Mouse (Mus musculus): ENCODE results near the gene Slc25a4.
"Not testable (repeated sequence)": the region's sequence is repeated elsewhere in the genome, so short reads cannot be mapped to it uniquely, and the experiment has no call there.

Slc25a4 gene

DNA sequence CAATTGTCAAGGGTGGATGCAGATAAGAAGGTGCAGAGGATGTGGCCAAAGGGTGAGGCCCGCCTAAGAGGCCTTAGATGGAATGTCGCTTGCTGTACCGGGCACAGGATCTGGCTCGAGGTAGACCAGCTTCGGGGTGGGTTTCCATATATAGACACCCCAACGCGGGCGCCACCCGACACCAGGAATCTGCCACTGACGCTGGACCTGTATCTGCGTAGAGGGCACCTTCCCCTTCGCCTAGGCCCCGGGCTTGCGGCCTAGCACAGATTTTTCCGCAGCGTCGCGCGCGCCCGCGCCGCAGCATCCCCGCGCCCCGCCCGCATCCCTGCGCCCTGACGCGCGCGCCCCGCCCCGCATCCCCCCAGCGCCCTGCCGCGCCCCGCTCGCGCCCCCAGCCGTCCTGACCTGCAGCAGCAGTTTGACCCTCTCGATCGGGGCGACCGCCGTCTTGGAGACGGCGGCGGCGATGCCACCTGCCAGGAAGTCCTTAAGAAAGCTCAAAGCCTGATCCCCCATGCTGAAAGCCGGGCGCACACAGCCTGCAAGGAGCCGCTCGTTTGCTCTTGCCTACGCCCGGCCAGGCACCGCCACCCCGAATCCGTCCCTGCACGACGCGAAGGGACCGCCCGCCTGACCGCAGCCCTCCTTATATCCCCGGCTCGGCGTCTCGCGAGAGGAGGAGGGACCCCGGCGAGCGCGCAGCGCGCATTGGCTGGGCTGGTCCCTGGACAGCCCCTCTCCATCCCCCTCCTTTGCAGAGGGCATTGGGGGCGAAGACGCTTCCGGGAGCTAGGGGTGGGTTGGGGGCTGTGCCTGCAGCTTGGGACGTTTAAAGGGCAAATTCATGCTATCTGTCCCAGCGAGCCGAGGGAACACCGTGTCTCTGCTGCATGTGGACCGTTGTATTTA lies at the start of gene Slc25a4:
Gene Slc25a4 (minus strand): TSS at position 881 of the 912 bp plus-strand sequence.
- no peak for DNase-seq (ENCODE audit: extremely low read depth, low read depth, low spot score)

- DNase-seq (ENCODE audit: extremely low read depth, low read depth, low spot score): no peak
Observed at GRCm38 (mm10) chr8:46257921-46258682, 47.0 kb upstream of the Slc25a4 start.

- no peak for DNase-seq (ENCODE audit: extremely low read depth, low read depth, low spot score)
Observed at GRCm38 (mm10) chr8:46252456-46252855, 41.4 kb upstream of the Slc25a4 start.

- no peak for DNase-seq (ENCODE audit: extremely low read depth, low read depth, low spot score)
Observed at GRCm38 (mm10) chr8:46251561-46251960, 40.5 kb upstream of the Slc25a4 start.

GRCm38 (mm10) chr8:46246346-46246745 lies 35.3 kb upstream of the Slc25a4 start:
- no peak for DNase-seq (ENCODE audit: extremely low read depth, low read depth, low spot score)

GRCm38 (mm10) chr8:46242946-46243345 lies 31.9 kb upstream of the Slc25a4 start:
- no peak for DNase-seq (ENCODE audit: extremely low read depth, low read depth, low spot score)

- no peak for DNase-seq (ENCODE audit: extremely low read depth, low read depth, low spot score)
Observed at GRCm38 (mm10) chr8:46241568-46242374, 30.7 kb upstream of the Slc25a4 start.

DNA sequence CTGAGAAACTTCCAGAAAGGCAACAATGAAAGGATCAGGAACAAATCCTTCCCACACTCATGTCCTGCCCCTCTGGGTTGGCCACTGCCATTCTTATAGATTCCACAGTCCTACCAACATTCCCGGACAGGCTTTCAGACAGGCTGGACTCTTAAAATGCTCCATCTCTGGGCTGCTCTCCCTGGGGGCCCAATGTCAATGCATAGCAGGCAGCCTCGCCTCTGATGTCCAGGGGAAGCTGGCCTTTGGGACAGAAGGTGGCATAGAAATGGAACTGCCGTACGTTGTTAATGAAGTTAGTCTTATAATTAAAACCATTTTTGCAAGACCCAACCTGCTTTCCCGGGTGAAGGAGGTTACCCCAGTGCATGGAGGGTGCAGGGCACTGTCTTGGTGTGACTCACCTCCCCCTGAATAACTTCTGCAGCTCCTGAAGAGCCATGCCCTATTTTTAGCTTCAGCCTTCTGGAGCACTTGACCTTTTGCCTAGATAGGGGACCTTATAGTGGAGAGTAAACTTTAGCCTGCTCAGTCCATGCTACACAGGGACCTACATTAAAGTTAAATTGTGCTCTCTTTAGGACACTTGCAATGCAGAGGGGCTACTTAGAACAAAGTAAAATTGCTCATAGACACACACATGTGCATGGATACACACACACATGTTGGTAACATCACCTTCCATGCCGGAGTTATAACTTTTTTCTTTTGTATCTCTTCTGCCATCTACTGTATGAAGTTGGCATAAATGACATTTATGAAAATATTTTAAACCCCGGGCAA lies 25.5 kb upstream of the Slc25a4 start:
- no peak for DNase-seq (ENCODE audit: extremely low read depth, low read depth, low spot score)

DNA sequence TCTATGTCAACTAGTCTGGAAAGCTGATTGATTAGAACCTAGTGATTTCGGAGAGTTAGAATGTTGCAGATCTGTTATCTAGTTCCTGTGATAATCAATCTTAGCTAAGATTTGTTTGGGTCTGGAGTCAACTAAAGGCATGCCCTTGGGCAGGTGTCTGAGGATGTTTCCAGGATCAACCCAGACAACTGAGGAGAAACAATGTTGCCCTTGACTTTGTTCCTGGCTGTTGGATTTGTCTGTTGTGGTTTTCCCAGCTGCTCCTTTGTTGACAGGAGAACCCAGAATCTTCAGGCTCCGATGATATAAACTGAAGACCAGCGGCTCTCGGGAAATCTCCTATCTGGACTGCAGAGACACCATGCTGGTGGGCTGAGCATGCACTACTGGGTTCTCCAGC lies 23.7 kb upstream of the Slc25a4 start:
- no peak for DNase-seq (ENCODE audit: extremely low read depth, low read depth, low spot score)

GRCm38 (mm10) chr8:46232798-46233197 lies 21.7 kb upstream of the Slc25a4 start:
- no peak for DNase-seq (ENCODE audit: extremely low read depth, low read depth, low spot score)

GRCm38 (mm10) chr8:46231968-46232367 lies 20.9 kb upstream of the Slc25a4 start:
- DNase-seq (ENCODE audit: extremely low read depth, low read depth, low spot score): not testable (repeated sequence)

GRCm38 (mm10) chr8:46226622-46227021 lies 15.5 kb upstream of the Slc25a4 start:
- no peak for DNase-seq (ENCODE audit: extremely low read depth, low read depth, low spot score)

DNA sequence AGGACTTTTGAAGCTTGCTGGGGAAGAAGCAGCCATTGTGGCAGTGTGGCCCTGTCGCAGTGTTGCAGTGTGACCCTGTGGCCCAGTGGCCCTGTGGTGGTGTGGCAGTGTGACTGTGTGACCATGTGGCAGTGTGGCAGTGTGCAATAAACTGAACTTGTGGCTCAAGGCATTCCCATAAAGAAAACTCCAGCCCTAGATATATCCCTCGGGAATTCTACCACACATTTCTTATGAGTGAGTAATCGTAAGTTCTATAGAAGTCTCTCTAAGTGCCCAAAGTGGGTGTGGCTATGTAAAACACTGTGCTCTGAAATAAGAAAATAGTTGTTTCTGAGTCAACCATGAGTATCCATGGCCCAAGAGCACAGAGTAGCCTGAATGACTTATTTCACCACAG lies 14.4 kb upstream of the Slc25a4 start:
- no peak for DNase-seq (ENCODE audit: extremely low read depth, low read depth, low spot score)

- no peak for DNase-seq (ENCODE audit: extremely low read depth, low read depth, low spot score)
Observed at GRCm38 (mm10) chr8:46220566-46220965, 9.5 kb upstream of the Slc25a4 start.

- DNase-seq (ENCODE audit: extremely low read depth, low read depth, low spot score): no peak
Observed at GRCm38 (mm10) chr8:46216838-46217237, 5.8 kb upstream of the Slc25a4 start.

DNA sequence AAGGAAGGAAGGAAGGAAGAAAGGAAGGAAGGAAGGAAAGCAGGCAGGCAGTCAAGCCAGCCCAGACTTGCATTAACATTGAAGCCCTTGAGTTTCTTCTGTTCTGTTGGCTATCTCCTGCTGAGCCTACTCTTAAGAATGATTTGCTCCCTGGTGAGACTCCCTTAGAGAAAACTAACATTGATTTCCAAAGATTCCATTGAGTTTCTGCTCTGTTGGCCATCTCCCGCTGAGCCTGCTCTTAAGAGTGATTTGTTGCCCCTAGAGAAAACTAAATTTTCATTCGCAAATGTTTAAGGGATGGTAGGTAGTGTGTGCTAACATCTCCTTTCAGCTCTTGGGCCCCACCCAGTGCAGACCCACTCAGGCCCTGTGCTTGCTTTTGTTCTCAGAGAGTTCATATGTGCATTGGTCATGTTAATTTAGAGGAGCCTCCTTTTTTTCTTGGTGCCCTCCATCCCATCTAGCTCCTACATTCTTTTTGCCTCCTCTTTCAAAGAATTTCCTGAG lies 2.9 kb upstream of the Slc25a4 start:
- DNase-seq (ENCODE audit: extremely low read depth, low read depth, low spot score): no peak

DNA sequence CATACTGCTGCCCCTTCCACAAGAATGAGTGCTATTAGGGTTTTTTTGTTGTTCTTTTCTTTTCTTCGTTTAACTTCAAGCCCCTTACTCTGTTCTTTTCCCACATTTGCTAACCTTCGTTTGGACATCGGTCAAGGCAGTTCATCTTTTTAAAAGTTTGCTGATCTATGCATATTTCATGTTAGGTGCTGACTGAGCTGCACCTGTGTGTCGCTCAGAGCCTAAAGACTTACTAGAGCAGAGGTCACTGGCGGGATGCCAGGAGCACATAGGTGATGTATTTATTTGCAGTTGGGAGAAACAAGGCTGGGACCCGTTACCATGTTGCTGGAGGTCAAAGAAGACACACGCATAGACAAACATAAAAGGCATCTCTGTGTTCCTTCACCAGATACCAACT lies 1.1 kb upstream of the Slc25a4 start:
- DNase-seq (ENCODE audit: extremely low read depth, low read depth, low spot score): no peak

- DNase-seq (ENCODE audit: extremely low read depth, low read depth, low spot score): no peak
Observed at GRCm38 (mm10) chr8:46211611-46212071, 557 bp upstream of the Slc25a4 start.

GRCm38 (mm10) chr8:46209057-46209456 lies 2.0 kb downstream of the Slc25a4 start:
- no peak for DNase-seq (ENCODE audit: extremely low read depth, low read depth, low spot score)

DNA sequence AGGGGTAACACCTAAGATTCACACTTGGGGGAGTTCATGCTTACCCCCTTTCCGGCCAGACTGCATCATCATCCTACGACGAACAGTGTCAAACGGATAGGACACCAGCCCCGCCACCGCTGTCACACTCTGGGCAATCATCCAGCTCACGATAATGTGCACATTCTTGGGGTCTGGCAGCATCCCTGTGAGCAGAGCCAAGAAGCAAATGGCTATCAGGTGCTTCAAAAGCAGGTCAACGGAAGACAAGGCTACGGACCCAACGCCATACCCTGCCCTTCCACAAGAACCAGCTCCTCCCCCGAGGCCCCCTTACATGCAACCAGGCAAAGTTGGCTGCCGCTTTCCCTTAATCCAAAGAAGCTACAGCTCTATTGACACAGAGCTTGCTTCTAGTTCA lies 2.7 kb downstream of the Slc25a4 start:
- DNase-seq (ENCODE audit: extremely low read depth, low read depth, low spot score): no peak

Data from fat pad, adult 2 months (tissue).